Mouse (Mus musculus): ENCODE results near the gene Trim3.

DNA sequence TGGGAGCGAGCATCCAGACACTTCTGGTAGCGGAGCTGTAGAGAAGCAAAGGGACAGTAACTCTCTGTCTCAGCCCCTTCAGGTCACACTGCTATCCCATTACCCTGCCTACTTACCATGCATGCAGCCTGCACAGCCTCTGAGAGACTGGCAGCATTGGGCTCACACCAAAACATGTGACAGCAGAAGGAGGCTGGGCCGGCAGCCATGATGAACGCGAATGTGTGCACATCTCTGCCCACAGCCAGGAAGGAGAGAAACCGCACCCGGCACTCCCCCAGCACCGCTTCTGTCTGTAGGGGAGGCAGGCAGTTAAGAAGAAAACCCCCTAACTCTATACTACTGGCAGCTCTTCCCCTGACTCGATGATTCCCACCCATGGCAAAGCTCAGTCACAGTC is 74.4 kb downstream of the Trim3 start:
- no peak for TF ChIP-seq CTCF (IDR thresholded peaks at IDR 0.05; ENCODE audit: low read depth, low read length)
- TF ChIP-seq POLR2A (IDR thresholded peaks at IDR 0.05; ENCODE audit: extremely low read depth, insufficient read depth, low read length), result no peak
